Mouse (Mus musculus): ENCODE data around the gene Kdf1.

- no peak for TF ChIP-seq KAT2A (conservative IDR thresholded peaks at IDR 0.05; ENCODE audit: low read depth, low read length)
- TF ChIP-seq USF1 (IDR thresholded peaks at IDR 0.05; ENCODE audit: low read depth, low read length): no peak
- TF ChIP-seq BHLHE40 (IDR thresholded peaks at IDR 0.05; ENCODE audit: borderline replicate concordance, low read depth, low read length): no peak
- TF ChIP-seq EP300 (IDR thresholded peaks at IDR 0.05; ENCODE audit: low read depth in 1 of 2, low read length in 2 of 2): no peak
- TF ChIP-seq POLR2A (IDR thresholded peaks at IDR 0.05; ENCODE audit: control insufficient read depth in 1 of 2, insufficient read depth in 1 of 2, low read depth in 1 of 2, low read length in 2 of 2, poor library complexity in 1 of 2): no peak
- TF ChIP-seq ELF1 (IDR thresholded peaks at IDR 0.05; ENCODE audit: low read depth, low read length): no peak
These were observed 24.9 kb upstream of the Kdf1 start for GRCm38 (mm10) chr4:133493895-133494294.

Measured in MEL (cell line).